Mouse (Mus musculus) macrophage (primary cell): ENCODE measurements around the gene Cox8c. TPM values are rescaled to one million over a fixed set of nuclear protein-coding genes. Genes with fewer than 3 reads are reported as not detected.

Experiments used
- H3K27ac ChIP-seq: fragments of 350-480 bp; formaldehyde crosslinking; 2 replicates; pipeline ENCODE4 v1.9.0; 2021
- H3K36me3 ChIP-seq: fragments of 350-480 bp; formaldehyde crosslinking; 2 replicates; pipeline ENCODE4 v1.9.0; 2021; ENCODE audit errors: inconsistent target
- H3K4me3 ChIP-seq: fragments of 350-480 bp; formaldehyde crosslinking; 2 replicates; pipeline ENCODE4 v1.9.0; 2021; ENCODE audit errors: inconsistent target
- H3K79me2 ChIP-seq: fragments of 350-480 bp; formaldehyde crosslinking; 2 replicates; pipeline ENCODE4 v1.9.0; 2021; ENCODE audit errors: inconsistent target
- WGBS: methylation state at CpG from one replicate; pipeline ENCODE4 v1.1.7; 2026; ENCODE audit warnings: inconsistent platforms; ENCODE audit not compliant: missing documents; 5-methylcytosine and 5-hydroxymethylcytosine counted together
- polyA plus RNA-seq: library from polyadenylated mRNA; stranded (reverse); fragments of 250-400 nt; gene quantifications from 3 replicates; pipeline ENCODE4 v1.2.4, GENCODE M21; 2018; ENCODE audit warnings: inconsistent platforms

The Cox8c gene
- polyA plus RNA-seq, 1 experiment from 2014 or later, result not detected

- WGBS, result 73% methylated on average over 1 of the region's 1 CpGs
- H3K36me3 ChIP-seq, result no peaks in the 10 kb centered on the region
- no peak overlapping the region for H3K4me3 ChIP-seq
- H3K79me2 ChIP-seq, result no peaks in the 10 kb centered on the region
- H3K27ac ChIP-seq, result no peak overlapping the region
These were observed 36.8 kb downstream of the Cox8c start for GRCm38 (mm10) chr12:102935892-102936291.

DNA sequence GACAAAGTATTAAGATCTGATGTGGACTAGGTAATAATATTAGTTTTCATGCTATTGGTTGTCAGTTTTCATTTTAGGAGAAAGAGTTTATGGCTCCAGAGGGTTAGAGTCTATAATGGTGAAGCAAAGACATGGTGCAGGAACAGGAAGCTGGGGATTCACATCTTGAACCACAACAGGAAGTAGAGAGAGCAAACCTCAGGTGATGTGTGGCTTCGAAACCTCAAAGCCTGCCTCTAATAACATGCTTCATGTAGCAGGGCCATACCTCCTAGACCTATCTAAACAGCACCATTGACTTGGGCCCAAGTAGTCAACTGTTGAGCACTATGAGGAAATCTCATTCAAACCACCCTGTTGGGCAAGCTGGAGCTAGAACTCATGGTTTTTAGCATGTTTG lies 46.5 kb downstream of the Cox8c start:
- H3K4me3 ChIP-seq, result no peak overlapping the region
- 60% methylated on average over 1 of the region's 1 CpGs for WGBS
- no peaks in the 10 kb centered on the region for H3K79me2 ChIP-seq
- no peak overlapping the region for H3K27ac ChIP-seq
- H3K36me3 ChIP-seq, result no peaks in the 10 kb centered on the region

DNA sequence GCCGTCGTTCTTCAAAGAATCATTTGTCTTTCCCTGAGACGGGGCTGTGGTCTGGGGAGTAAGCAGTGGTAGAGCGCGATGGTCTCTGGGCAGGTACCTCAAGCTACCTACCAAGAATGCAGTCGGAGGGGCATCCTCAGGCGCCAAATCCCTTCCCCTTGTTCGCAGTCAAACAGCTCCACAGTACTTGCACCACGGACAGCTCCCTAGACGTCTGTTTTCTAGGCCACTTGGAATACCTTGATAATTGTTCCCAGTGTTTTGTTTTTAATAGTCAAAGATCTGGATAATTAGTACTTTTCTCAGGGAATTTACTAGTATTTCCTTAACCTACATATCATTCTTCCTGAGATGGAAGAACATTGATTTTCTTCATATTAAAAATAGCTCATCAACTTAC lies 48.7 kb downstream of the Cox8c start:
- WGBS, result 36% methylated on average over 10 of the region's 10 CpGs
- Histone ChIP-seq H3K4me3 (no peak overlapping the region), H3K79me2 (no peaks in the 10 kb centered on the region), H3K36me3 (no peaks in the 10 kb centered on the region), H3K27ac (no peak overlapping the region)

DNA sequence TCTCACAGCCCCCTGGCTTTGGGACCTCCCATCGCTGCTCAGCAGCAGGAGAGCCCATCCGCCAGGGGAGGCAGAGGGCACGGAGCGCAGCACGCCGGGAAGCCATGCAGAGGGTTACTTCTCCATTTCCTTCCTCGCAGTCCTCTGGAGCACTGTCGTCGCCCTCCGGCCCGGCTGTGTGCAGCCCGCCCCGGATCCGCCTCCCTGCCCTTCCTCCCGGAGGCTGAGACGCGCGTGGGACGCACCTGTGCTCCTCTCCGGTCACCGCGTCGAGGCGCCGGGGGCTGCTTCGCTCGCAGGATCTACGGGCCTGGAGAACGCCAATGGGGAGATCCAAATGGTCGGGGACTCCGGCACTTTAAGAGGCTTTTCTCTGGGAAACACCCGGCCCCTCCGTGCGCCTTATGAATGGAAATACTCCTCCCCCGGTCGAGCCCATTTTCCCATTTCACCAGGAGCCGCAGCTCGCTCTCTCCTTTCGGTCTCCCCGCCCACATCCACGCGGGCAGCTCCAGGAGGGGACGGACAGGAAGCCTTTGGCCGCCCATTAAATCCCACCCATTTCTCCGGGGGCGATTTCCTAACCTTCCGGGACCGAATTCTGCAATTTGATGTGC lies 49.8 kb downstream of the Cox8c start, which contains the start of gene Unc79:
TSS of gene Unc79 (plus strand) at position 82 of the 617 bp plus-strand sequence.
- Histone ChIP-seq H3K36me3 (no peaks in the 10 kb centered on the region), H3K27ac (no peak within 1 kb of the TSS), H3K4me3 (no peak within 1 kb of the TSS), H3K79me2 (no peaks in the 10 kb centered on the region)
- WGBS, result 2% methylated on average over 48 of the region's 48 CpGs

GRCm38 (mm10) chr12:102949395-102950208 lies 50.5 kb downstream of the Cox8c start:
- Histone ChIP-seq H3K36me3 (no peaks in the 10 kb centered on the region), H3K79me2 (no peaks in the 10 kb centered on the region), H3K27ac (no peak overlapping the region), H3K4me3 (no peak overlapping the region)
- WGBS, result 5% methylated on average over 40 of the region's 42 CpGs

Other genes with a start within 250 kb of the Cox8c start
- 10.4 to 13.5 TPM (median 12.1 TPM) in 3 replicates for gene Itpk1, start 194.4 kb upstream of the Cox8c start, polyA plus RNA-seq
- gene Moap1, start 155.7 kb upstream of the Cox8c start, polyA plus RNA-seq, result 4.7 to 7.2 TPM (median 6.1 TPM) in 3 replicates
- 11.4 to 13.5 TPM (median 12.9 TPM) in 3 replicates for gene Tmem251, start 155.6 kb upstream of the Cox8c start, polyA plus RNA-seq
- not detected in 3 replicates for gene Gm28051, start 141.6 kb upstream of the Cox8c start, polyA plus RNA-seq
- 5.2 to 11.5 TPM (median 9.4 TPM) in 3 replicates for gene Gon7, start 141.5 kb upstream of the Cox8c start, polyA plus RNA-seq
- 11.5 to 23.4 TPM (median 20.9 TPM) in 3 replicates for gene Ubr7, start 141.3 kb upstream of the Cox8c start, polyA plus RNA-seq
- gene Gm20604, start 140.6 kb upstream of the Cox8c start, polyA plus RNA-seq, result 4.1 to 7.2 TPM (median 4.5 TPM) in 3 replicates
- 8.2 to 12.0 TPM (median 9.3 TPM) in 3 replicates for gene Btbd7, start 20.8 kb upstream of the Cox8c start, polyA plus RNA-seq
- 0.01 TPM in 1 of 3 replicates, not detected in the others for gene Unc79, start 49.5 kb downstream of the Cox8c start, polyA plus RNA-seq